Mouse (Mus musculus) right cerebral cortex, postnatal 36 days (tissue): Measurements from ENCODE around the gene Myo18a.

ENCODE experiments used
- DNase-seq, 2 experiments: peaks; one replicate each; pipeline ENCODE4 v3.0.0; 2022; ENCODE audit warnings: low spot score in 2 of 2, mixed read lengths in 1 of 2

The Myo18a gene

GRCm38 (mm10) chr11:77795216-77795615 is 32.2 kb downstream of the Myo18a start:
- DNase-seq: no peak

- no peak for DNase-seq
Observed at GRCm38 (mm10) chr11:77800491-77800868, 37.4 kb downstream of the Myo18a start.

DNA sequence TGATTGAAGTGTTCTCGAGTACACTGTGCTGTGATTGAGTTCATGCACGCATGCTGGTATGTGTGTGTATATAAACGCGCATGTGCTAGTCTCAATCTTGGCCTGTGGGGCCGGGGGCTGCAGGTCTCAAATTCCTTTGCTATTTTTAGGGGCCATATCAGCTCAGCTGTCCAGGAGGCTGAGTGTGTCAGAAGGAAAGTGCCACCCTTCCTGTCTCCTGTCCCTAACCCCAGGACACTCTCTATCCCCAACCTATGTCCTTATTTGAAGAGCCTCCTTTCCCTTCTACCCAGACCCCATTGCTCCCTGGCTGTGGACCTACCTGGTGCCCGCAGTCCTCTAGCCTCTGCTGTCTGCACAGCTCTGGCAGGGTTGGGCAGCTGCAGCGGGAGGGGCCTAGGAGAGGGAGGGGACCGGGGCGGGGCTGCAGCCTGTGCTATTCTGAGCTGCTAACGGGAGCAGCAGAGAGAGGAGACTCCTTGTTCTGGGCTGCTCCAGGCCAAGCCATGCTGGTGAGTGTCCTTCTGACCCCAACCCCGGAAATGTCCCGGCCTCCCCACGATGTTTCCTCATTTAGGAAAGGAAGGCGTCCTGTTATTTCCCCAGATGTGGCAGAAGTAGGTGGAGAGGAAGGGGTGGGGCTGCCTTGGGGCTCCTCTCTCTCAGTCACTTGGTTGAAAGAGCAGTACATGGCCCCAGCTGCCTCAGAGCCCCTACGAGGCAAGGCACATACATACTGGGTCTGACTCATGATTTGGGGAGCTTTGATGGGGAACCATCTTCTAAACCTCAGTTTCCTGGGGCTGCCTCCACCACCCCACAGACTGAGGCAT is 38.0 kb downstream of the Myo18a start:
- no peak for DNase-seq

- DNase-seq: no peak
Observed at GRCm38 (mm10) chr11:77802341-77802865, 39.4 kb downstream of the Myo18a start.

GRCm38 (mm10) chr11:77806218-77806617 is 43.2 kb downstream of the Myo18a start:
- no peak for DNase-seq

- DNase-seq: no peak
Observed at GRCm38 (mm10) chr11:77806855-77807254, 43.8 kb downstream of the Myo18a start.

GRCm38 (mm10) chr11:77808051-77808465 is 45.0 kb downstream of the Myo18a start:
- DNase-seq: no peak

- no peak for DNase-seq
Observed at GRCm38 (mm10) chr11:77809215-77809614, 46.2 kb downstream of the Myo18a start.

DNA sequence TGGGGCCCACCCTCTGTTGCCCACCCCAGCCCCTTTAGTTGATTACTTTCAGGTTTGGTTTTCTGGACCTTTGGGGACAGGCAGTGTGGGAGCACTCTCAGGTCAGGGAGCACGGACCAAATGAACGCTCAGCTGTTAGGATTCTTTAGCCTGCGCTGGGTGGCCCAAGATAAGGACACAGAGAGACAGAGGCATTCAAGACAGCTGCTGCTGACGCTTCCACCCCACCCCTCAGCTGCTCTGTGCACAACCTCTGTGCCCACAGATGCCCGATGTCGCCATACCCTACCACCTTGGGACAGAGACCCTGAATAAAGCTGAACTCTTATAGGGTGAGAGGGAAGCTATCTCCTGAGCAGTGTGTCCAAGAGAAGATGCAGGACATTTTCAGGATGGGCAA is 47.0 kb downstream of the Myo18a start:
- DNase-seq: no peak

DNA sequence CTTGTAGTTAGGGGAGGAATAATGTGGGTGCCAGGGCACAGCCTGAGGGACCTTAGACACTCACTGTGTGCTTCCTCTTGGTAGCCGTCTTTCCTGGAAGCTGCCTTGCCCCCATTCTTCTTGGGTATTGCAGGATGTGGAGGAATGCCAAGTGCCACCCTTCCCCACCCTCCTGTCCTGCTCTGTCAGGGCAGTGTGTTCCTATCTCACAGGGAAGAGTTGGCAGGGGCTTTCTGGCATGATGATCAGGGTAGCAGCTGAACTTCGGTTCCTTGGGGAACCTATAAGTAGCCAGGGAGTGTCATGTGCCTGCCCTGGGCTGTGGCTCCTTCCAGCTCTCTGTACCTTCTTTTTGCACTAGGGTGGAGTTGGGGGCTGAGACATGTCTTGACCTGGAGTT is 50.9 kb downstream of the Myo18a start:
- no peak for DNase-seq

DNA sequence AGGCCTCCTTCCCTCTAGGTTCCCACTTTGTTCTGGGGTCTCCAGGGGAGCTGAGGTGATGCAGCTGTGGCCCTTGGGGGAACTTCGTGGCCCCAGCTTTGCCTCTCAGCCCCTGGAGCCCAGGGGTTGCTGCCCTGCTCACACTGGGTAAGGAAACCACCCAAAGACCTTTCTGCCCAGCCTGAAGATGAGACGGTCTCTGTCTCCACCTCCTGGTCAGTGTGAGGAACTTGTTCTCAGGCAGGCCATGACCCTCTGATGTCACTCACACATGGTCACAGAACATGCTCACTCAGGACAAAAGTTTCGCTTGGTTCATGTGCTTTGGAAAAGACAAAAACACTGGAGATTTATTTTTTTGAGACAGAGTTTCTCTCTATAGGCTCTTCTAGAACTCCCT is 53.0 kb downstream of the Myo18a start:
- DNase-seq: no peak

GRCm38 (mm10) chr11:77821648-77822047 is 58.6 kb downstream of the Myo18a start:
- no peak for DNase-seq

- no peak for DNase-seq
Observed at GRCm38 (mm10) chr11:77822781-77823180, 59.7 kb downstream of the Myo18a start.

DNA sequence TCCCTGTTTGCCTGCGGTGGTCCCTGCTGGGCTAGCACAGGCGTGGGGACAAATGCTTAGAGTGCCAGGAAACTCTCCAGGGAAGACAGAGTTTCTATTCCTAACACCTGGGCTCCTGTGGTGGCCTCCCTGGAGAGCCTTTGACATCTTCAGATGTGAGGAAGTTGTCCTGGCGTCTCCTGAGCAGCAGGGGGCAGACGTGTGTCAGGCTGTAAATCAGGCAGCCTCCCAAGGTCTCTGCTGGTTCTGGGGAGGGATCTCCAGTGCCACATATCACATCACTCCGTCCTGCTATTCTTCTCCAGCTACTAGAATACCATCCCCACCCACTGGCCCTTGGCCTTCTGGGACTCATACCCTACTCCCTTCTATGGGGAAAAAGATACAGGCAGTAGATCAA is 62.8 kb downstream of the Myo18a start:
- DNase-seq: peak; percentile 51 to 55

- DNase-seq: no peak
Observed at GRCm38 (mm10) chr11:77826311-77826710, 63.3 kb downstream of the Myo18a start.

GRCm38 (mm10) chr11:77827241-77827995 is 64.4 kb downstream of the Myo18a start:
- DNase-seq: peak; percentile 58 to 59

DNA sequence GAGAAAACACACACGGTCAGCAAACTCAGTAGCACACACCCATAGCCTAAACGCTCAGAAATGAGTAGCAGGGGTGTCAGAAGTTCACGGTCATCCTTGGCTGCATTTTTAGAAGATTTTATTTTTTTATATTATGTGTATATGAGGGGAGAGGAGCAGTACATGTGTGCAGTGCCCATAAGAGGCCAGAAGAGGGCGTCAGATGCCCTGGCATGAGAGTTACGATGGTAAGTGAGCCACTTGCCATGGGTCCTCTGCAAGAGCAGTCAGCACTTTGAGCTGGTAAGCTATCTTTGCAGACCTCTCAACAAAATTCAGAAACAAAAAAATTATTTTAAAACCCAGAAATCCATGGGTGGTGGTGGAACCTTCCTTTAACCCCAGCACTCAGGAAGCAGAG is 65.1 kb downstream of the Myo18a start:
- DNase-seq: no peak

DNA sequence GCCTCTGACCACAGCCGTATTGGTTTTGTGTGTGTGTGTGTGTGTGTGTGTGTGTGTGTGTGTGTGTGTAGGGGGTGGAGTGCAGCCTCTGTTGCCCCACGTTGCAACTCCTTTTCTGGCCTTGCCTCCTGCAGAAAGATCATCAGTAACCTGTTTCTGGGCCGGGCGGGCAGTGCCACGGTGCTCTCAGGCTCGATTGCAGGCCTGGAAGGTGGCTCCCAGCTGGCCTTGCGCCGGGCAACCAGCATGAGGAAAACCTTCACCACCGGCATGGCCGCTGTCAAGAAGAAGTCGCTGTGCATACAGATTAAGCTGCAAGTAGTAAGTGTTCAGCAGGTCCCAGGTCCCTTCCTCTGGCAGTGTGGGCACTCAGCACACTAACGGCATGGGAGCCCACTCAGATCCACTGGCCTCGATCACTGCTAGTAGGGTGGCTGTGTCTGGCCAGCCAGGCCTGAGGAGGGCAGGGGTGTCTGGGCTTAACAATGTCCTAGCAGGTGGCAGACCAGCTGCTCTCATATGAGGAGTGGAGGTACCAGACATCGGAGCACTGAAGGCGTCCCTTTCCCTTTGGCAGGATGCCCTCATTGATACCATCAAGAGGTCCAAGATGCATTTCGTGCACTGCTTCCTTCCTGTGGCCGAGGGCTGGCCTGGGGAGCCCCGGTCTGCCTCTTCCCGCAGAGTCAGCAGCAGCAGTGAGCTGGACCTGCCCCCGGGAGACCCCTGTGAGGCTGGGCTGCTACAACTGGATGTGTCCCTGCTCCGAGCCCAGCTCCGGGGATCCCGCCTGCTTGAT is 66.2 kb downstream of the Myo18a start:
- DNase-seq: no peak

DNA sequence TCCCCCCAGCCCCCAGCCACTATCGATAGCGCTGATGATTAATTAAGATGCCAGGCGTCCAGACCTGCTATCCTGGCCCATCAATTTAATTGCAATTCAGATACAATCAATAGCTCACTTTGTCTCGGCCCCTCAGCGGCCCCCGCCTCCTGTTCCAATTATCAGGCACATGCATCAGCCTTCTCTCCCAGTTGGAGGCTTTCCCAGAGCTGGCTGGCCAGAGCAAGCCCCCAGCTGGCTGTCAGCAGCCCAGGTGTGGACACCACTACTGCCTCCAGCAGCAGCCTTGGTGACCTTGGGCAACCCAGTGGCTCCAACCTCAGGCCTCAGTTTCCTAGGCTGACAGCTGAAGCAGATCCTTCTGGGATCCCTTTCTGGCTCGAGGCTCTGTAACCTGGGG is 67.8 kb downstream of the Myo18a start:
- DNase-seq: no peak

DNA sequence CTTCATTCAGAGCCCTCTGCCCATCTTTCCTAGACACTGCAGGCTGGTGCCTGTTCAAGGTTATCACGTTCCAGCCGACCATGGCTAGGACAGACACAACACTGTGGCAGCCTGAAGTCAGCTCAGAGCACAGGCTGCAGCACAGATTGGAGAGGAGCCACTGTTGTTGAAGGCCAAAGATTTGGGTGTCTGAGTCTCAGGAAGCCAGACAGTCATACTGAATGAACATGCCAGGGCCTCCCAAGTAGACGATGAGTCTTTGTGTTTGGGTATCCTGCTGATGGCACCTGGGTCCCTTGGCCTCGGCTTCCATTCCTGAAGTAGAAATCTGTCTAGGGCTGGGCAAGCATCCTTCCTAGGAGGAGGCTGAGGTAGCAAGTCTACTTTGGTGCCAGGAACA is 69.5 kb downstream of the Myo18a start:
- DNase-seq: no peak

- DNase-seq: no peak
Observed at GRCm38 (mm10) chr11:77835109-77835508, 72.1 kb downstream of the Myo18a start.

- DNase-seq: no peak
Observed at GRCm38 (mm10) chr11:77836290-77836689, 73.2 kb downstream of the Myo18a start.
